Mouse (Mus musculus) forebrain, embryonic 11.5 days (tissue): Measurements from ENCODE around the gene Mgat5. TPM values are rescaled to one million over a fixed set of nuclear protein-coding genes. Genes with fewer than 3 reads are reported as not detected.

Experiments used
- ATAC-seq: fragments of 200-750 bp; cut with Nextera tagmentation; replicated peaks from 2 replicates; pipeline ENCODE4 v1.8.0; 2017; ENCODE audit warnings: moderate TSS enrichment; ENCODE audit not compliant: low FRiP score
- DNase-seq: peaks from one replicate; pipeline ENCODE4 v3.0.0-alpha.2; 2017; ENCODE audit warnings: low spot score
- H3K27ac ChIP-seq: fragments of 300-500 bp; sonication (generic); 2 replicates; pipeline ENCODE4 v1.5.1; 2014; ENCODE audit warnings: low read depth, low read length
- H3K27me3 ChIP-seq: fragments of 300-500 bp; sonication (generic); 2 replicates; pipeline ENCODE4 v1.6.1; 2014; ENCODE audit warnings: mild to moderate bottlenecking, low read length, mixed read lengths; ENCODE audit not compliant: control insufficient read depth, insufficient read depth
- H3K36me3 ChIP-seq: fragments of 300-500 bp; sonication (generic); 2 replicates; pipeline ENCODE4 v1.6.1; 2014; ENCODE audit warnings: mild to moderate bottlenecking, low read length, moderate library complexity, mixed read lengths; ENCODE audit not compliant: control insufficient read depth, insufficient read depth
- H3K4me1 ChIP-seq: fragments of 300-500 bp; sonication (generic); replicated peaks from 2 replicates; pipeline ENCODE4 v1.6.1; 2014; ENCODE audit warnings: low read length, mixed read lengths; ENCODE audit not compliant: control insufficient read depth, insufficient read depth
- H3K4me2 ChIP-seq: fragments of 300-500 bp; sonication (generic); 2 replicates; pipeline ENCODE4 v1.6.1; 2014; ENCODE audit warnings: low read depth, mild to moderate bottlenecking, low read length, moderate library complexity, mixed read lengths; ENCODE audit not compliant: severe bottlenecking
- H3K4me3 ChIP-seq: fragments of 300-500 bp; sonication (generic); 2 replicates; pipeline ENCODE4 v1.5.1; 2014; ENCODE audit warnings: low read depth, low read length
- H3K9ac ChIP-seq: fragments of 300-500 bp; sonication (generic); 2 replicates; pipeline ENCODE4 v1.6.1; 2014; ENCODE audit warnings: low read length
- H3K9me3 ChIP-seq: fragments of 300-500 bp; sonication (generic); 2 replicates; pipeline ENCODE4 v1.6.1; 2016; ENCODE audit warnings: low read length, mixed read lengths; ENCODE audit not compliant: control insufficient read depth
- WGBS: fragments of 180-500 bp; shearing (Covaris S2); extraction: QIAGEN DNeasy Blood & Tissue Kit; methylation state at CpG from one replicate; pipeline ENCODE4 v1.1.7; 2014; 5-methylcytosine and 5-hydroxymethylcytosine counted together
- polyA plus RNA-seq: library from polyadenylated mRNA; unstranded; fragments of >200 nt; fragmentation: Nextera tagmentation; extraction: Ambion mirVana; gene quantifications from 2 replicates; pipeline ENCODE4 v1.2.1, GENCODE M21; 2014

The Mgat5 gene
- polyA plus RNA-seq, 1 experiment from 2014 or later = 6.6 TPM

GRCm38 (mm10) chr1:127395724-127396123 lies 190.9 kb downstream of the Mgat5 start:
- ATAC-seq (no peak), DNase-seq (no peak)
- Histone ChIP-seq H3K4me1 (no peaks in the 10 kb centered on the region), H3K9ac (no peak overlapping the region), H3K4me2 (no peak overlapping the region), H3K36me3 (no peaks in the 10 kb centered on the region), H3K27me3 (no peaks in the 10 kb centered on the region), H3K27ac (no peak overlapping the region), H3K9me3 (no peaks in the 10 kb centered on the region), H3K4me3 (no peak overlapping the region)
- WGBS = 94% methylated on average over 5 of the region's 5 CpGs

- no peak overlapping the region for H3K4me2 ChIP-seq
- ATAC-seq (no peak), DNase-seq (no peak)
- no peaks in the 10 kb centered on the region for H3K9me3 ChIP-seq
- 77% methylated on average over 12 of the region's 12 CpGs for WGBS
- no peak overlapping the region for H3K4me3 ChIP-seq
- no peak overlapping the region for H3K27ac ChIP-seq
- H3K4me1 ChIP-seq = no peaks in the 10 kb centered on the region
- no peaks in the 10 kb centered on the region for H3K36me3 ChIP-seq
- no peak overlapping the region for H3K9ac ChIP-seq
- H3K27me3 ChIP-seq = no peaks in the 10 kb centered on the region
Measured at GRCm38 (mm10) chr1:127396569-127397349, 191.9 kb downstream of the Mgat5 start.

GRCm38 (mm10) chr1:127397396-127397795 lies 192.6 kb downstream of the Mgat5 start:
- ATAC-seq (no peak), DNase-seq (no peak)
- H3K4me2 ChIP-seq = no peak overlapping the region
- H3K9ac ChIP-seq = no peak overlapping the region
- H3K4me1 ChIP-seq = no peaks in the 10 kb centered on the region
- H3K27me3 ChIP-seq = no peaks in the 10 kb centered on the region
- no peak overlapping the region for H3K27ac ChIP-seq
- no peaks in the 10 kb centered on the region for H3K9me3 ChIP-seq
- WGBS = 69% methylated on average over 13 of the region's 13 CpGs
- no peaks in the 10 kb centered on the region for H3K36me3 ChIP-seq
- H3K4me3 ChIP-seq = no peak overlapping the region

- ATAC-seq = no peak
- H3K27ac ChIP-seq = no peak overlapping the region
- no peaks in the 10 kb centered on the region for H3K27me3 ChIP-seq
- H3K9ac ChIP-seq = no peak overlapping the region
- no peaks in the 10 kb centered on the region for H3K9me3 ChIP-seq
- DNase-seq = no peak
- H3K36me3 ChIP-seq = no peaks in the 10 kb centered on the region
- H3K4me1 ChIP-seq = no peaks in the 10 kb centered on the region
- WGBS = 95% methylated on average over 5 of the region's 5 CpGs
- no peak overlapping the region for H3K4me2 ChIP-seq
- H3K4me3 ChIP-seq = no peak overlapping the region
Measured at GRCm38 (mm10) chr1:127398186-127398585, 193.4 kb downstream of the Mgat5 start.

GRCm38 (mm10) chr1:127400198-127400597 lies 195.4 kb downstream of the Mgat5 start:
- ATAC-seq = no peak
- no peak overlapping the region for H3K27ac ChIP-seq
- no peak for DNase-seq

GRCm38 (mm10) chr1:127400666-127401065 lies 195.9 kb downstream of the Mgat5 start:
- 41% methylated on average over 6 of the region's 6 CpGs for WGBS
- DNase-seq (no peak), ATAC-seq (no peak)
- no peak overlapping the region for H3K4me2 ChIP-seq
- no peak overlapping the region for H3K27ac ChIP-seq
- H3K27me3 ChIP-seq = no peaks in the 10 kb centered on the region
- H3K9ac ChIP-seq = no peak overlapping the region
- no peak overlapping the region for H3K4me3 ChIP-seq
- H3K4me1 ChIP-seq = no peaks in the 10 kb centered on the region
- no peaks in the 10 kb centered on the region for H3K36me3 ChIP-seq
- no peaks in the 10 kb centered on the region for H3K9me3 ChIP-seq

More at GRCm38 (mm10) chr1:127400198-127400597, 195.4 kb downstream of the Mgat5 start:
- Histone ChIP-seq H3K9ac (no peak overlapping the region), H3K36me3 (no peaks in the 10 kb centered on the region), H3K4me1 (no peaks in the 10 kb centered on the region), H3K27me3 (no peaks in the 10 kb centered on the region), H3K4me2 (no peak overlapping the region), H3K4me3 (no peak overlapping the region), H3K9me3 (no peaks in the 10 kb centered on the region)
- 51% methylated on average over 2 of the region's 2 CpGs for WGBS

GRCm38 (mm10) chr1:127404655-127405054 lies 199.8 kb downstream of the Mgat5 start:
- H3K27ac ChIP-seq = no peak overlapping the region
- no peaks in the 10 kb centered on the region for H3K9me3 ChIP-seq
- H3K9ac ChIP-seq = no peak overlapping the region
- no peak for DNase-seq
- H3K4me1 ChIP-seq = no peaks in the 10 kb centered on the region
- no peaks in the 10 kb centered on the region for H3K36me3 ChIP-seq
- ATAC-seq = no peak
- no peak overlapping the region for H3K4me2 ChIP-seq
- H3K4me3 ChIP-seq = no peak overlapping the region
- no peaks in the 10 kb centered on the region for H3K27me3 ChIP-seq
- 41% methylated on average over 3 of the region's 3 CpGs for WGBS

- Histone ChIP-seq H3K4me3 (no peak overlapping the region), H3K9me3 (no peaks in the 10 kb centered on the region), H3K4me1 (no peaks in the 10 kb centered on the region), H3K9ac (no peak overlapping the region), H3K36me3 (no peaks in the 10 kb centered on the region; the same call in 1 of the 2 replicates), H3K4me2 (no peak overlapping the region), H3K27me3 (no peaks in the 10 kb centered on the region), H3K27ac (no peak overlapping the region)
- ATAC-seq = peak; percentile 47
- no peak for DNase-seq
- 63% methylated on average over 2 of the region's 2 CpGs for WGBS
Measured at GRCm38 (mm10) chr1:127408957-127409423, 204.2 kb downstream of the Mgat5 start.

- whole genome bisulfite sequencing = 28% methylated on average over 5 of the region's 5 CpGs
- Histone ChIP-seq H3K9ac (no peak overlapping the region), H3K27me3 (no peaks in the 10 kb centered on the region), H3K27ac (no peak overlapping the region), H3K4me3 (no peak overlapping the region), H3K4me1 (no peaks in the 10 kb centered on the region), H3K9me3 (no peaks in the 10 kb centered on the region), H3K4me2 (no peak overlapping the region), H3K36me3 (no peaks in the 10 kb centered on the region; the same call in 1 of the 2 replicates)
- ATAC-seq (peak; percentile 31; the same call in 1 of the 2 replicates), DNase-seq (no peak)
Measured at GRCm38 (mm10) chr1:127409512-127409911, 204.7 kb downstream of the Mgat5 start.
